Mouse (Mus musculus) forebrain, embryonic 16.5 days (tissue): ENCODE results near the gene Dcaf10. TPM values are rescaled to one million over a fixed set of nuclear protein-coding genes. Genes with fewer than 3 reads are reported as not detected.
"Not testable (repeated sequence)": the region's sequence is repeated elsewhere in the genome, so short reads cannot be mapped to it uniquely, and the experiment has no call there.

ENCODE experiments used
- ATAC-seq: fragments of 200-750 bp; cut with Nextera tagmentation; 2 replicates; pipeline ENCODE4 v1.8.0; 2017; ENCODE audit warnings: mild to moderate bottlenecking, moderate library complexity
- H3K27ac ChIP-seq: fragments of 300-500 bp; sonication (generic); 2 replicates; pipeline ENCODE4 v1.5.1; 2014; ENCODE audit warnings: low read length, control low read depth
- H3K27me3 ChIP-seq: fragments of 300-500 bp; sonication (generic); replicated peaks from 2 replicates; pipeline ENCODE4 v1.6.1; 2014; ENCODE audit warnings: low read length; ENCODE audit not compliant: control insufficient read depth, insufficient read depth
- H3K36me3 ChIP-seq: fragments of 300-500 bp; sonication (generic); 2 replicates; pipeline ENCODE4 v1.6.1; 2014; ENCODE audit not compliant: control insufficient read depth, insufficient read depth
- H3K4me1 ChIP-seq: fragments of 300-500 bp; sonication (generic); replicated peaks from 2 replicates; pipeline ENCODE4 v1.6.1; 2014; ENCODE audit warnings: low read length; ENCODE audit not compliant: control insufficient read depth, insufficient read depth
- H3K4me2 ChIP-seq: fragments of 300-500 bp; sonication (generic); 2 replicates; pipeline ENCODE4 v1.6.1; 2014; ENCODE audit warnings: mild to moderate bottlenecking, low read length, control low read depth
- H3K4me3 ChIP-seq: fragments of 300-500 bp; sonication (generic); replicated peaks from 2 replicates; pipeline ENCODE4 v1.5.1; 2014; ENCODE audit warnings: mild to moderate bottlenecking, low read length, control low read depth
- H3K9ac ChIP-seq: fragments of 300-500 bp; sonication (generic); replicated peaks from 2 replicates; pipeline ENCODE4 v1.6.1; 2014; ENCODE audit warnings: low read depth, low read length, control low read depth
- H3K9me3 ChIP-seq: fragments of 300-500 bp; sonication (generic); 2 replicates; pipeline ENCODE4 v1.6.1; 2016; ENCODE audit warnings: low read length; ENCODE audit not compliant: control insufficient read depth
- WGBS: fragments of 180-500 bp; shearing (Covaris S2); extraction: QIAGEN DNeasy Blood & Tissue Kit; methylation state at CpG from one replicate; pipeline ENCODE4 v1.1.7; 2014; 5-methylcytosine and 5-hydroxymethylcytosine counted together
- polyA plus RNA-seq: library from polyadenylated mRNA; unstranded; fragments of >200 nt; fragmentation: Nextera tagmentation; extraction: Ambion mirVana; gene quantifications from 2 replicates; pipeline ENCODE4 v1.2.1, GENCODE M21; 2015

Dcaf10 gene
- polyA plus RNA-seq, 1 experiment from 2014 or later: 7.1 TPM

DNA sequence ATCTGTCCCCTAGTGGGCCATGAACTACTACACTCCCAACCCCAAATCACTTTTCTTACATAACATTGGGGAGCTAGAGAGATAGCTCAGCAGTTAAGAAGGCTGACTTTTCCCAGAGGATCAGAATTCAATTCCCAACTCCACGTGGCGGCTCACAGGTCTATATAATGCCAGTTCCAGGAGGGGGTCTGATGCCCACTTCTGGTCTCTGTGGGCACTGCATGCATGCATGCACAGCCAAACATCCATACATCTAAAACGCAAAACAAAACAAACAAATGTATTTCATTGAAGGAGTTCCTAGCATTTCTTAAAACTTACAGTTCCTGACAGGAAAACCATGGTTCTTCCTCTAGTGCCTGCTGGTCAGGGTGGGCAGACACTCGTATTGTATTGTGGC lies 50.2 kb downstream of the Dcaf10 start:
- WGBS: 76% methylated on average over 4 of the region's 4 CpGs
- no peaks in the 10 kb centered on the region for H3K4me1 ChIP-seq

DNA sequence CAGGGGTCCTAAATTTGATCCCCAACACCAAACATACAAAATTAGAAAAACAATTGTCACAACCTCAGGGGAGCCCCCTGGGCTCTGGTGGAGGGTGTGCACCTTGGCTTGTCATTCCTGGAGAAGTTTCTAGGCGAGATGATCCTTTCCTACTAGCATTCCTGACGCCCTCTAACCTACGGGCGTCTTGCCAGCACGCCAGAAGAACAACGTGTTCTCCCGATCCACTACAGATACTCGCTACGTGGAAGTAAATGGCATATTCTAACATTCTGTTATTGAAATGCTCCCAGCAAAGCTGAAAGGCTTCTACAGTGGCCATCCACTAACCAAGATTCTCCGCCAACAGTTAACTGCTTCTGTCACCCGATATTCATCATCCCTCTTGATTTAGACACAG lies 50.7 kb downstream of the Dcaf10 start:
- Histone ChIP-seq H3K9ac (no peak overlapping the region), H3K4me2 (no peak overlapping the region), H3K4me1 (no peaks in the 10 kb centered on the region), H3K27me3 (no peaks in the 10 kb centered on the region), H3K36me3 (peaks cover 5% of the 10 kb centered on the region; the same call in 1 of the 2 replicates), H3K4me3 (no peak overlapping the region), H3K9me3 (no peaks in the 10 kb centered on the region), H3K27ac (no peak overlapping the region)
- 77% methylated on average over 11 of the region's 11 CpGs for WGBS
- ATAC-seq: no peak

More for the DNA sequence above, 50.2 kb downstream of the Dcaf10 start:
- Histone ChIP-seq H3K9me3 (no peaks in the 10 kb centered on the region), H3K27me3 (no peaks in the 10 kb centered on the region), H3K27ac (no peak overlapping the region), H3K9ac (no peak overlapping the region), H3K4me2 (no peak overlapping the region), H3K36me3 (peaks cover 3% of the 10 kb centered on the region; the same call in 1 of the 2 replicates), H3K4me3 (no peak overlapping the region)
- no peak for ATAC-seq

- WGBS: 81% methylated on average over 8 of the region's 8 CpGs
- peaks cover 6% of the 10 kb centered on the region; the same call in 1 of the 2 replicates for H3K36me3 ChIP-seq
- H3K4me3 ChIP-seq: no peak overlapping the region
- no peak overlapping the region for H3K27ac ChIP-seq
- H3K4me1 ChIP-seq: no peaks in the 10 kb centered on the region
- H3K9me3 ChIP-seq: no peaks in the 10 kb centered on the region
- no peak overlapping the region for H3K4me2 ChIP-seq
- ATAC-seq: no peak
- H3K9ac ChIP-seq: no peak overlapping the region
- H3K27me3 ChIP-seq: no peaks in the 10 kb centered on the region
Measured at GRCm38 (mm10) chr4:45392994-45393393, 51.1 kb downstream of the Dcaf10 start.

GRCm38 (mm10) chr4:45393658-45394057 lies 51.8 kb downstream of the Dcaf10 start:
- Histone ChIP-seq H3K9ac (no peak overlapping the region), H3K27ac (no peak overlapping the region), H3K4me1 (no peaks in the 10 kb centered on the region), H3K4me3 (no peak overlapping the region), H3K36me3 (peaks cover 9% of the 10 kb centered on the region; the same call in 1 of the 2 replicates), H3K9me3 (no peaks in the 10 kb centered on the region), H3K4me2 (no peak overlapping the region), H3K27me3 (no peaks in the 10 kb centered on the region)
- 79% methylated on average over 5 of the region's 5 CpGs for WGBS
- no peak for ATAC-seq

DNA sequence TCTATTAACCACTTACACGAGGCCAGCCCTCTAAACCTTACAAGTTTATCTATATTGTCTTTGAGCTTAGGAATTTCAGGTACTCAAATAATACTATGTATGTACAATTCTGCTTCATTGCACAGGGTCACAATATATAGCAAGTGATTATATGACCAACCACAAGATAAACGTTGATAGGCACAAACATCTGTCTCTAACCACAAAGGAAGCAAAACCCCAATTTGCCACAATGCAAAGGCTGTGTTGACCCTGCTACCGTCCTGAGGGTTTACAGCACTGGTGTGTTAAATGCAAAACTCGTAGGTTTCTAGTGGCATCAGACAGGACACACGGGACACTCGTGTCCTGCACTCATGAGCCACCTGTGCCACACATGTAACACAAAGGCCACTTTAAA lies 54.3 kb downstream of the Dcaf10 start:
- not testable (repeated sequence) for ATAC-seq, H3K4me3 ChIP-seq, H3K9ac ChIP-seq, H3K4me2 ChIP-seq, H3K4me1 ChIP-seq, H3K9me3 ChIP-seq, H3K27ac ChIP-seq, H3K27me3 ChIP-seq
- peaks cover 25% of the 10 kb centered on the region for H3K36me3 ChIP-seq
- 83% methylated on average over 5 of the region's 6 CpGs for WGBS

GRCm38 (mm10) chr4:45398315-45398714 lies 56.4 kb downstream of the Dcaf10 start:
- H3K4me1 ChIP-seq, ATAC-seq, H3K4me3 ChIP-seq, H3K9me3 ChIP-seq, H3K27me3 ChIP-seq, H3K27ac ChIP-seq, H3K9ac ChIP-seq, H3K4me2 ChIP-seq: not testable (repeated sequence)
- H3K36me3 ChIP-seq: peaks cover 30% of the 10 kb centered on the region
- 90% methylated on average over 5 of the region's 5 CpGs for WGBS

DNA sequence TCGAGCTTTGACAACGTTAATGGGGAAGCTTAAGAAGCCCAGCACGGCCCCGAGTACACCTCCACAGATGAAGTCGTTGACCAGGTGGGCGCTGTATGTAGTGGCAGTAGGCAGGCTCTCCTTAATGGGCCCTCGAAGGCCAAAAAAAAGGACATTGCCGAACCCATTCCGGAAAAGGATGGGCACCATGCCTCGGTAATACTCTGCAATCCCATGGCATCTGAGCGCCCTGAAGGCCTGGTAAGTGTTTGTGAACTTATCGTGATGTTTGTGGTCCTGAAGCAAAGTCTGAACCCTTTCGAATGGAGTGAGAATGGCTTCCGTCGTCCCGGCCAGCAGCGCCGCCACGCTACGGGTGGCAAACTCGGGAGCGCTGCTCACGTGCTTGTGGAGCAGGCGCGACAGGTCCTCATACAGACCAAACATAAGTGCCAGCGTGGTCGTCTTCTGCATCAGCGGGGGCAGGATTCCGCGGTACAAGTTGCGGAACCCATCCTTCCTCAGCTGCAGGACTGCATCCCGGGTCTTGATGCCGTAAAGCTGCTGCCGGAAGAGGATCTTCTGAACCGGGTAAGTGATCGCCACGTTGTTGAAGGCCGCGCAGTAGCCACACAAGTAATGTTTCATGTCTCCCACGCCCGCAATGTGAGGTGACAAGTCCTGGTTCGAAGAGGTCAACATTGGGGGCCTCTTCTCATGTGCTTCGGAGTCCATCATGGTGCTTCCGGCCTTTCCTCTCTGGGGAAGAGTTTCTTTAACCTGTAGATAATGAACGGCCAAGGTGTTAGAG lies 57.7 kb downstream of the Dcaf10 start:
- Histone ChIP-seq H3K4me3 (no peak overlapping the region), H3K9me3 (no peaks in the 10 kb centered on the region), H3K4me2 (no peak overlapping the region), H3K36me3 (peaks cover 37% of the 10 kb centered on the region), H3K4me1 (peaks cover 8% of the 10 kb centered on the region; the same call in 1 of the 2 replicates), H3K9ac (no peak overlapping the region), H3K27me3 (no peaks in the 10 kb centered on the region), H3K27ac (no peak overlapping the region)
- ATAC-seq: no peak
- WGBS: 95% methylated on average over 45 of the region's 45 CpGs

- 90% methylated on average over 4 of the region's 4 CpGs for WGBS
- peaks cover 32% of the 10 kb centered on the region for H3K36me3 ChIP-seq
Measured at GRCm38 (mm10) chr4:45402281-45402680, 60.4 kb downstream of the Dcaf10 start.

DNA sequence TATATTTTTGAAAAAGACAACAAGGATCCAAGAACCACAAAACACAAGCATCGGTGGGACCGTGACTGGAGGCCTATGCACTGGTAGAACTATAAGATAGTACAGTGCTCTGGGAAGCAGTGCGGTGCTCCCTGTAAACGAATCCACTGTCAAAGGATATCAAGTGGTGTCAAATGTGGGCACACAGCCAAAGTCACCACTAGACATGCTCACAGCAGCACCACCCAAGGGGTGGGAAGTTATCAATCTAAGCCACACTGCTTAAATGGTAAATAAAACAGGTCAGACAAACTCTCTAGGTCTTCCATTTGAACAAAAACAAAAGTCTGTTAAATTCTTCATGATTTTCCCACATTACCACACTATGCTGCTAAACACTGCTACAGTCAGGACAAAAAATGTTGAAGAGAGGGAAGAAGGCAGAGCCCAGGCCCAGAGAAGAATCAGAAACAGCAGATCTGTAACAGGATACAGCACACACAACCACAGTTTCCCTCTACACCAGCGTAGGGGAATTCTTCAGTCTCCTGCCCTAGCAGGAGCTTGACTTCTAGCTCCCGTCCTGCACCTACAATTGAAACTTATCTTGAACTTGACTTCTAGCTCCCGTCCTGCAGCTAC lies 61.1 kb downstream of the Dcaf10 start:
- Histone ChIP-seq H3K9me3 (no peaks in the 10 kb centered on the region), H3K27me3 (no peaks in the 10 kb centered on the region), H3K36me3 (peaks cover 31% of the 10 kb centered on the region), H3K4me3 (no peak overlapping the region), H3K9ac (no peak overlapping the region), H3K4me2 (no peak overlapping the region), H3K4me1 (peaks cover 24% of the 10 kb centered on the region), H3K27ac (no peak overlapping the region)
- WGBS: 76% methylated on average over 7 of the region's 7 CpGs
- no peak for ATAC-seq

More at GRCm38 (mm10) chr4:45402281-45402680, 60.4 kb downstream of the Dcaf10 start:
- no peak for ATAC-seq
- Histone ChIP-seq H3K4me1 (peaks cover 20% of the 10 kb centered on the region), H3K9me3 (no peaks in the 10 kb centered on the region), H3K27ac (no peak overlapping the region), H3K4me2 (no peak overlapping the region), H3K9ac (no peak overlapping the region), H3K4me3 (no peak overlapping the region), H3K27me3 (no peaks in the 10 kb centered on the region)
